ENCODE assay signal across 12 mouse cellular contexts in the genomic region with DNA sequence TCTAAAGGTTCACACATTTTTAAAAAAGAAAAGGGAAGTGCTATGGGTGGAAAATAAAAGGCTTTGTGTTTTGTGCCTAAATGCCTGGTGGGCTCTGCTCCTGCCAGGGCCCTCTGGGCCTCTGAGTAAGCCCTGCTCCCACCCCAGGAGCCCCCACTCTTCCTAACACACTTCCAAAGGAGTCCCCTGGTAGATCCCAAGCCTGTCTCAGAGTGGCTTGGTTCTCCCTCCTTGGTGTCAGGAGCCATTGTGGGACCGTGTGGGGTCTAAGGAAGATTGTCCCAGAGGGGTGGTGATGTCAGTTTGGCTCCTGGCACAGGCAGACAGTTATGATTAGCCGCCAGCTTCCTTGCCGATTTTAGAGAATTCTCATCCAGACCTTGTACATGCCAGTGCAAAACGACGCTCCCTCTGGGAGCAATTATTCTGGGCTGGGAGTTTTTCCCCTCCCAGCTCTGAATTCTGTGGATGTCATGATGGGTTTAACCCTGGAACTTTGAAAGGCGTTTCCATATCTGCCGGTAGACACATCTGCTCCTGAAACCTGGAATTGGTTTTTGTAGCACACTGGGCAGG.
DNase-seq lines count a peak whose midpoint lies in the region; ATAC-seq lines count a peak whose summit lies in the region.
"Had no signal": no experiment of that assay in that cellular context is flagged by ENCODE, and none has a peak within 500 bp of the region (broad histone marks: within the 10 kb centered on the region; RNA-seq: fewer than 3 reads in every experiment).

No protein-coding gene starts in this region.

- no peaks in the 10 kb centered on the region for H3K36me3 ChIP-seq in heart, embryonic 11.5 days (ENCODE audit: control insufficient read depth, insufficient read depth, low read length)
- 0 out of 2 replicates have a peak, but pooled peaks cover 5% of the 10 kb centered on the region for H3K36me3 ChIP-seq in embryonic facial prominence, embryonic 14.5 days (ENCODE audit: control insufficient read depth, insufficient read depth, low read length)
- peaks cover 14% of the 10 kb centered on the region for H3K36me3 ChIP-seq in limb, embryonic 10.5 days
- no peaks in the 10 kb centered on the region for H3K36me3 ChIP-seq in midbrain, embryonic 15.5 days (replicated peaks)

- no peaks in the 10 kb centered on the region for H3K9me3 ChIP-seq in heart, embryonic 11.5 days (replicated peaks; ENCODE audit: control insufficient read depth, low read length)
- no peaks in the 10 kb centered on the region for H3K9me3 ChIP-seq in embryonic facial prominence, embryonic 14.5 days (ENCODE audit: control insufficient read depth, low read length)
- no peaks in the 10 kb centered on the region for H3K9me3 ChIP-seq in limb, embryonic 10.5 days (replicated peaks)
- no peaks in the 10 kb centered on the region for H3K9me3 ChIP-seq in midbrain, embryonic 15.5 days

- peaks cover 31% of the 10 kb centered on the region for H3K4me1 ChIP-seq in heart, embryonic 11.5 days (ENCODE audit: control insufficient read depth, insufficient read depth, low read length)
- peaks cover 14% of the 10 kb centered on the region for H3K4me1 ChIP-seq in embryonic facial prominence, embryonic 14.5 days (ENCODE audit: control insufficient read depth, insufficient read depth, low read length)
- peaks cover 61% of the 10 kb centered on the region for H3K4me1 ChIP-seq in limb, embryonic 10.5 days
- H3K4me1 ChIP-seq in midbrain, embryonic 15.5 days: peaks cover 33% of the 10 kb centered on the region

- H3K27me3 ChIP-seq in heart, embryonic 11.5 days (ENCODE audit: control insufficient read depth, insufficient read depth, low read length): no peaks in the 10 kb centered on the region
- no peaks in the 10 kb centered on the region for H3K27me3 ChIP-seq in embryonic facial prominence, embryonic 14.5 days (replicated peaks; ENCODE audit: control insufficient read depth, insufficient read depth, low read length)
- H3K27me3 ChIP-seq in limb, embryonic 10.5 days (ENCODE audit: low read depth, poor library complexity, severe bottlenecking): no peaks in the 10 kb centered on the region
- H3K27me3 ChIP-seq in midbrain, embryonic 15.5 days (replicated peaks): no peaks in the 10 kb centered on the region

- no peak for ATAC-seq in heart, embryonic 11.5 days (replicated peaks; ENCODE audit: insufficient number of reproducible peaks, low FRiP score, low TSS enrichment)
- ATAC-seq in embryonic facial prominence, embryonic 14.5 days (ENCODE audit: low read depth): peak; percentile 66
- ATAC-seq in midbrain, embryonic 15.5 days (replicated peaks): peak; percentile 66; the same call in 1 of the 2 replicates
- no peak for ATAC-seq in activated CD4-positive, CD25-positive, alpha-beta regulatory T cell, adult 4 months
- ATAC-seq: intestine, embryonic 16.5 days had no signal

- H3K27ac ChIP-seq in heart, embryonic 11.5 days (ENCODE audit: low read depth, low read length): no peak overlapping the region
- peak overlapping the region; percentile 40; the same call in 1 of the 2 replicates for H3K27ac ChIP-seq in embryonic facial prominence, embryonic 14.5 days (replicated peaks; ENCODE audit: low read depth, low read length)
- H3K27ac ChIP-seq in limb, embryonic 10.5 days: peak overlapping the region; percentile 58; the same call in 1 of the 2 replicates
- peak overlapping the region; percentile 69 for H3K27ac ChIP-seq in midbrain, embryonic 15.5 days
- H3K27ac ChIP-seq: layer of hippocampus, adult 2 months had no signal

- 0 out of 2 replicates have a peak overlapping the region, but pooled peaks have one; percentile 2 for H3K9ac ChIP-seq in heart, embryonic 11.5 days (ENCODE audit: low read depth, low read length)
- H3K9ac ChIP-seq in embryonic facial prominence, embryonic 14.5 days (ENCODE audit: low read depth, low read length): no peak overlapping the region
- no peak overlapping the region for H3K9ac ChIP-seq in midbrain, embryonic 15.5 days

- H3K4me2 ChIP-seq in heart, embryonic 11.5 days: no peak overlapping the region
- no peak overlapping the region for H3K4me2 ChIP-seq in embryonic facial prominence, embryonic 14.5 days (ENCODE audit: low read depth, low read length)
- H3K4me2 ChIP-seq in midbrain, embryonic 15.5 days: no peak overlapping the region

- no peak overlapping the region for H3K4me3 ChIP-seq in heart, embryonic 11.5 days (ENCODE audit: low read depth, low read length)
- no peak overlapping the region for H3K4me3 ChIP-seq in embryonic facial prominence, embryonic 14.5 days (ENCODE audit: low read depth, low read length)
- no peak overlapping the region for H3K4me3 ChIP-seq in limb, embryonic 10.5 days
- no peak overlapping the region for H3K4me3 ChIP-seq in midbrain, embryonic 15.5 days
- H3K4me3 ChIP-seq: layer of hippocampus, adult 2 months had no signal

- no peak for DNase-seq in heart, adult 8-10 months (ENCODE audit: low spot score)
- DNase-seq in embryonic facial prominence, embryonic 14.5 days (ENCODE audit: low spot score): peak; percentile 79
- no peak for DNase-seq in limb, embryonic 10.5 days (ENCODE audit: low spot score)
- DNase-seq in cerebellum, adult 8-10 months: no peak
- no peak for DNase-seq in cerebellum, adult 11-12 months
- DNase-seq: lung, adult 18-20 months; thymus, adult 2 months had no signal

- 55% methylated on average over 7 of the region's 7 CpGs for WGBS in heart, embryonic 11.5 days (ENCODE audit: insufficient replicate concordance)
- 28% methylated on average over 5 of the region's 7 CpGs for WGBS in embryonic facial prominence, embryonic 14.5 days
- WGBS in limb, embryonic 10.5 days: 51% methylated on average over 7 of the region's 7 CpGs
- 26% methylated on average over 7 of the region's 7 CpGs for WGBS in midbrain, embryonic 15.5 days

Comparison
In these comparisons a context has a peak if more than half of its experiments do, and no peak if none do; other contexts are left out.
1. ATAC-seq: peak in embryonic facial prominence, embryonic 14.5 days (single experiment) and midbrain, embryonic 15.5 days (single experiment); none in heart, embryonic 11.5 days (single experiment) and activated CD4-positive, CD25-positive, alpha-beta regulatory T cell, adult 4 months (single experiment).